Mouse (Mus musculus): ENCODE measurements at regions not wholly inside any gene's neighbourhood (a gene's known extent, or its start where the extent isn't known, plus 50 kb on each side); places are given as distances from the start of the nearest gene placed in this dataset.
"Not testable (repeated sequence)": the region's sequence is repeated elsewhere in the genome, so short reads cannot be mapped to it uniquely, and the experiment has no call there.

- intact Hi-C loops (cut with DNase I) = no loop called here
Measured at GRCm38 (mm10) chr10:119146342-119146741, 93.5 kb downstream of the Cand1 start.

GRCm38 (mm10) chr10:119142866-119143265 is 97.0 kb downstream of the Cand1 start:
- intact Hi-C loops (cut with DNase I) = no loop called here

GRCm38 (mm10) chr10:119142307-119142706 is 97.5 kb downstream of the Cand1 start:
- intact Hi-C loops (cut with DNase I) = no loop called here

- intact Hi-C loops (cut with DNase I) = no loop called here
Measured at GRCm38 (mm10) chr10:119138237-119138636, 101.6 kb downstream of the Cand1 start.

GRCm38 (mm10) chr10:119135489-119135924 is 104.3 kb downstream of the Cand1 start:
- intact Hi-C loops (cut with DNase I) = no loop called here

- intact Hi-C loops (cut with DNase I) = no loop called here
Measured at GRCm38 (mm10) chr10:119134797-119135488, 104.9 kb downstream of the Cand1 start.

GRCm38 (mm10) chr10:119131977-119132376 is 107.9 kb downstream of the Cand1 start:
- intact Hi-C loops (cut with DNase I) = no loop called here

- intact Hi-C loops (cut with DNase I) = no loop called here
Measured at GRCm38 (mm10) chr10:119130676-119131075, 109.2 kb downstream of the Cand1 start.

- intact Hi-C loops (cut with DNase I) = no loop called here
Measured at GRCm38 (mm10) chr10:119128035-119128434, 111.8 kb downstream of the Cand1 start.

GRCm38 (mm10) chr10:119123517-119123916 is 116.3 kb downstream of the Cand1 start:
- intact Hi-C loops (cut with DNase I) = no loop called here

- intact Hi-C loops (cut with DNase I) = no loop called here
Measured at GRCm38 (mm10) chr10:119122347-119122746, 117.5 kb downstream of the Cand1 start.

GRCm38 (mm10) chr10:119121575-119121974 is 118.3 kb downstream of the Cand1 start:
- intact Hi-C loops (cut with DNase I) = no loop called here

- intact Hi-C loops (cut with DNase I) = no loop called here
Measured at GRCm38 (mm10) chr10:119116843-119117390, 122.9 kb downstream of the Cand1 start.

- intact Hi-C loops (cut with DNase I) = not testable (repeated sequence)
Measured at GRCm38 (mm10) chr10:119115200-119115599, 124.7 kb downstream of the Cand1 start.

- intact Hi-C loops (cut with DNase I) = no loop called here
Measured at GRCm38 (mm10) chr10:119114653-119115052, 125.2 kb downstream of the Cand1 start.

- intact Hi-C loops (cut with DNase I) = no loop called here
Measured at GRCm38 (mm10) chr10:119111886-119112285, 128.0 kb downstream of the Cand1 start.

- intact Hi-C loops (cut with DNase I) = no loop called here
Measured at GRCm38 (mm10) chr10:119111409-119111808, 128.4 kb downstream of the Cand1 start.

- intact Hi-C loops (cut with DNase I) = no loop called here
Measured at GRCm38 (mm10) chr10:119110614-119111013, 129.2 kb downstream of the Cand1 start.

GRCm38 (mm10) chr10:119109207-119109606 is 130.6 kb downstream of the Cand1 start:
- intact Hi-C loops (cut with DNase I) = no loop called here

GRCm38 (mm10) chr10:119107728-119108127 is 132.1 kb downstream of the Cand1 start:
- intact Hi-C loops (cut with DNase I) = no loop called here

GRCm38 (mm10) chr10:119106105-119106504 is 133.8 kb downstream of the Cand1 start:
- intact Hi-C loops (cut with DNase I) = no loop called here

GRCm38 (mm10) chr10:119105279-119105881 is 134.5 kb downstream of the Cand1 start:
- intact Hi-C loops (cut with DNase I) = no loop called here

GRCm38 (mm10) chr10:119100511-119100910 is 139.3 kb downstream of the Cand1 start:
- intact Hi-C loops (cut with DNase I) = no loop called here

Measured in adrenal gland (tissue).